Mouse (Mus musculus) ES-Bruce4 (cell line): ENCODE results near the gene Slc25a33.

Experiments
- CTCF ChIP-seq: IDR thresholded peaks from one replicate; pipeline ENCODE4 v1.8.1; 2011; ENCODE audit warnings: low read depth, low read length
- EP300 ChIP-seq: IDR thresholded peaks from 2 replicates; pipeline ENCODE4 v1.6.1; 2011; ENCODE audit warnings: low read depth, low read length; ENCODE audit not compliant: insufficient read depth
- POLR2A ChIP-seq: IDR thresholded peaks from one replicate; pipeline ENCODE4 v1.8.1; 2011; ENCODE audit warnings: low read length; ENCODE audit not compliant: insufficient read depth

GRCm38 (mm10) chr4:149732313-149732712 lies 41.8 kb downstream of the Slc25a33 start:
- TF ChIP-seq POLR2A (no peak), CTCF (no peak), EP300 (no peak)
